ENCODE assay signal across 8 mouse cellular contexts in genomic region chr4:106560846-106561781, GRCm38 (mm10). TPM values are rescaled to one million over a fixed set of nuclear protein-coding genes. Genes with fewer than 3 reads are reported as not detected.
DNase-seq lines count a peak whose midpoint lies in the region; ATAC-seq lines count a peak whose summit lies in the region.

Gene Dhcr24, plus strand, starts transcription at chr4:106561038.

- peak within 1 kb of the TSS; percentile 76 for H3K27ac ChIP-seq in intestine, embryonic 14.5 days (ENCODE audit: low read depth)

- H3K4me3 ChIP-seq in intestine, embryonic 14.5 days (ENCODE audit: low read depth, low read length), result peak within 1 kb of the TSS; percentile 90

- ATAC-seq in intestine, embryonic 14.5 days (replicated peaks; ENCODE audit: low FRiP score, low TSS enrichment, low read depth), result peak; percentile 98

- H3K36me3 ChIP-seq in intestine, embryonic 14.5 days (ENCODE audit: control insufficient read depth, insufficient read depth, low read length), result peaks cover 20% of the 10 kb centered on the region

- WGBS in intestine, embryonic 14.5 days, result 1% methylated on average over 85 of the region's 89 CpGs

- no peaks in the 10 kb centered on the region for H3K9me3 ChIP-seq in intestine, embryonic 14.5 days (ENCODE audit: control insufficient read depth, low read length)

- H3K9ac ChIP-seq in intestine, embryonic 14.5 days (ENCODE audit: low read length), result peak within 1 kb of the TSS; percentile 62

- peak; percentile 95 to 97 for DNase-seq in adrenal gland, adult (ENCODE audit: inconsistent age in 2 of 2, low spot score in 1 of 2)
- peak; percentile 98 for DNase-seq in embryo, embryonic 10.5 days (ENCODE audit: low spot score)
- DNase-seq in gastrocnemius, postnatal 25 days, result peak; percentile 92
- no peak for DNase-seq in intestine, embryonic 14.5 days (ENCODE audit: low spot score)
- DNase-seq in left cerebral cortex, postnatal 14 days (ENCODE audit: low spot score in 2 of 2), result peak; percentile 96 to 97
- peak; percentile 96 for DNase-seq in mesoderm, embryonic 11.5 days (ENCODE audit: low read depth, low spot score)
- peak; percentile 94 to 96 for DNase-seq in right cerebral cortex, postnatal 36 days (ENCODE audit: low spot score in 2 of 2)
- peak; percentile 97 for DNase-seq in yolk sac, embryonic 10.5 days (ENCODE audit: low spot score)

- intact Hi-C loops in left cerebral cortex, postnatal 14 days (cut with DNase I), result no loop called here

- no peaks in the 10 kb centered on the region for H3K27me3 ChIP-seq in intestine, embryonic 14.5 days (replicated peaks; ENCODE audit: control insufficient read depth, insufficient read depth, low read length)

- peak within 1 kb of the TSS; percentile 55 for H3K4me2 ChIP-seq in intestine, embryonic 14.5 days (ENCODE audit: low read length)

- H3K4me1 ChIP-seq in intestine, embryonic 14.5 days (replicated peaks; ENCODE audit: control insufficient read depth, insufficient read depth, low read length), result peaks cover 31% of the 10 kb centered on the region

RNA-seq across cellular contexts. Expression of gene Dhcr24, which starts in this region (rescaled TPM):
- total RNA-seq in gastrocnemius, postnatal 25 days (2021), result 1 to 10 TPM; 4.4 to 5.5 TPM
- 30.4 and 38.2 TPM in 2 replicates for polyA plus RNA-seq in intestine, embryonic 14.5 days (2014; fragmentation: Nextera tagmentation; extraction: Ambion mirVana)
- 100 to 1,000 TPM; 112 to 119 TPM for total RNA-seq in left cerebral cortex, postnatal 14 days (2021)

Comparison
In these comparisons a context has a peak if more than half of its experiments do, and no peak if none do; other contexts are left out.
1. RNA of gene Dhcr24 (total RNA-seq): 112 to 119 TPM in left cerebral cortex, postnatal 14 days; 4.4 to 5.5 TPM in gastrocnemius, postnatal 25 days; every median in the first group is over 10 times any median in the second.